Mouse (Mus musculus): ENCODE measurements at regions not wholly inside any gene's neighbourhood (a gene's known extent, or its start where the extent isn't known, plus 50 kb on each side); places are given as distances from the start of the nearest gene placed in this dataset.

DNA sequence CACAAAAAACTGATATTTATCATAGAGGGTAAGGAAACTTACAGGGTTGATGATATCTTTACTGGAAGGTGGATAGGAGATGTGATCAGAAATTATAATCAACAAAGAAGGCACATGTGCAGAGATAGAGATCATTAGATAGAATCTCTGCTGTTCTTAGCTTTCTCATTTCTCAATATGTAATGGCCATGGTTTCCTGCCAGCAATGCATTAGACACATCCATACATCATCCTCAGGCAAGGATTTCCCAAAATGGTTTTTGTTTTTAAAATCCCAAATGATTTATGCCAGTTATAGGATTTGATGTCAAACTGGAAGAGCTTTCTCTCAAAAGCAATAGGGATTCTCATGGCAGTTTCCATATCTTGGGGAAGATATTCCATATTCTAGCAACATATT lies 52.0 kb upstream of the C030005K15Rik start:
- DNase-seq (ENCODE audit: low spot score in 2 of 2), result no peak

GRCm38 (mm10) chr10:97779335-97779734 lies 52.8 kb upstream of the C030005K15Rik start:
- no peak for DNase-seq (ENCODE audit: low spot score in 2 of 2)

GRCm38 (mm10) chr10:97793804-97794203 lies 67.2 kb upstream of the C030005K15Rik start:
- no peak for DNase-seq (ENCODE audit: low spot score in 2 of 2)

DNA sequence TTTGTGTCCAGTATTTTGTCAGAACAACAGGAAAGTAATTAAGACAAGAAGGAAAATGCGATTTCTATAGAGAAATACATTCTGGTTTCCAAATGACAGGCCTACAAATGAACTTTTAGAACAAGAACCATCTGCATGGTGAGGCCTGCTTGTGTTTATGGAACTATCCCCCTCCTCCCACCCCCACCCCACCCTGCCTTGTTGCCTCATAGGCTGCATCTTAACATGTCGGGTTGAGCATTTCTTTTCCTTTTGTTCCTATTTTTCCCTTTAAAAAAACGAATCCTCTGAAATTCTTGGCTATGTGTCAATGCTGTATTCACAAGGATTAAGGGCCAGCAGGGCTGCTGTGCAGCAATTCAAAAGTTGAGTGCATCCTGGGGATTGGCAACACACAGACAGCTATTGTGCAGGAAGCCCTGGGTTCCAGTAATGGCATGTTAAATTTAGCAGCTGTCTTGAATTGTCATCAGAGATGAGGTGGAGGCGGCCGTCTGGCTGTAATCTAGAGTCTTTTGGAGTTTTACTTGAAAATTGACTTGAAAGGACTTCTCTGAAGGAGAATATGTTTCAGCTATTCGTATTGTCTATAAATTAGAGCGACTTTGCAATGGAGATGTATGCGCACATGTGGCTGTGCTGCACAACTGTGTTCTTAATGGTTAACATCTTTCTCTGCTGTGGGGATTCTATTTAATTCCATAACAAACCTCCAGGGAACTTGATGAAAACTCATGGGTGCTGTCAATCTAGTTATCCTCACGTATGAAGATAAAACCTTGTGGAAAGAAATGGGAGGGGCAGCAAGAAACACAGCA lies 75.1 kb upstream of the C030005K15Rik start:
- no peak for DNase-seq (ENCODE audit: low spot score in 2 of 2)

GRCm38 (mm10) chr10:97807947-97808346 lies 81.4 kb upstream of the C030005K15Rik start:
- no peak for DNase-seq (ENCODE audit: low spot score in 2 of 2)

DNA sequence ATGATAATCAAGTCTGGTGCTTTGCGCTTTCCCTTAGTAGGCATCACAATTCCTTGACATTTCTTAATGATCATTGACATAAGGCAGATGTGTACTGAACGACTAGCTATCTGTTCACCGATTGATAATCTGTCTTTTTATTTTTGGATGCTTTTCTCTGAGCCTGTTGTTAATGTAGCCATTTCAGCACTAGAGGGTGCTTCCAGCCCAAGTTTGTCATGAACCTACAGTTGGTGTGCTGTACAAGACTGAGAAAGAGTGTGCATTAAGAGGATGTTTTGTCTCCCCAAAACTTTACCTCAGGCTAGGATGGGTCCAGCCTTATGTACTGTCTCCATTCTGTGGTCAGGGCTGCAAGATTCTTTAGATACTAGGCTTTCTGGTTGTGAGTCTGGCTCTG lies 116.0 kb upstream of the C030005K15Rik start:
- no peak for DNase-seq (ENCODE audit: low spot score in 2 of 2)

GRCm38 (mm10) chr10:97851487-97851886 lies 124.9 kb upstream of the C030005K15Rik start:
- DNase-seq (ENCODE audit: low spot score in 2 of 2), result no peak

- no peak for DNase-seq (ENCODE audit: low spot score in 2 of 2)
Measured at GRCm38 (mm10) chr10:97877088-97877487, 150.5 kb upstream of the C030005K15Rik start.

GRCm38 (mm10) chr10:97886049-97886448 lies 159.5 kb upstream of the C030005K15Rik start:
- no peak for DNase-seq (ENCODE audit: low spot score in 2 of 2)

DNA sequence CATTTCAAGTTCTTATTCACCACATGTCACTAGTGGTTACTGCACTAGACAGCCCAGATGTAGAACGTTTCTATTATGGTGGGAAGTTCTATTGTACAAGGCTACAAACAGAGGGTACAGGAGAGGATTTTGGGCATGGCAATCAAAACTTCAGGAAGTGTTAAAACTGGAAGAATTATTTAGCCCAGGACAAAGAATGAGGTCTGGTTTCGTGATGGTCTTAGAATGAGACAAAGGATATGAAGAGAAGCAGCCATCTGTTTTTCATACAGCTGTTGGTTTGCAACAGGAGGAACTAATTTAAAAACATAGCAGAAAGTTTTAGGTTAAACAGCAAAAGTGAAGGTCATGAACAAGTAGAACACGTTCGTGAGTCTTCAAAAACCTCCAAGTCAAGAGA lies 179.2 kb upstream of the C030005K15Rik start:
- DNase-seq (ENCODE audit: low spot score in 2 of 2), result no peak

- no peak for DNase-seq (ENCODE audit: low spot score in 2 of 2)
Measured at GRCm38 (mm10) chr10:97925568-97925967, 199.0 kb upstream of the C030005K15Rik start.

- no peak for DNase-seq (ENCODE audit: low spot score in 2 of 2)
Measured at GRCm38 (mm10) chr10:97940345-97940744, 213.8 kb upstream of the C030005K15Rik start.

DNA sequence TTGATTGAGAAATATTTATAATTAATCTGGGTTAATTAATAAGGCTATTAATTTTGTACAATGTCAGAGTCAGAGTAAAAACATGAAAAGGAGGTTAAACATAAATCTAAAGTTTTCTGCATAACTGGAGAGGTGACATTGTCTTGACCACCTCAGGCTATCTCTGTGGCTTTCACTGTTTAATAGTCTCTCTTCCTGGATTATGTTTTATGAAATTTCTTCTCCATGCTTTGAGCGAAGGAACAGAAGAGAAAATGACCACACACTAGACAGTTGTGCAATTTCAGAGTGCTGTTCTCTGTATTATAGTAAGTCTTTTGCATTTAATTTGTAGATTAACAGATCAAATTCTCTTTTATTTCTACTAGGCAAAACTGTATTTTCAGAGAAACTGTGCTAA lies 239.3 kb upstream of the C030005K15Rik start:
- DNase-seq (ENCODE audit: low spot score in 2 of 2), result no peak

DNA sequence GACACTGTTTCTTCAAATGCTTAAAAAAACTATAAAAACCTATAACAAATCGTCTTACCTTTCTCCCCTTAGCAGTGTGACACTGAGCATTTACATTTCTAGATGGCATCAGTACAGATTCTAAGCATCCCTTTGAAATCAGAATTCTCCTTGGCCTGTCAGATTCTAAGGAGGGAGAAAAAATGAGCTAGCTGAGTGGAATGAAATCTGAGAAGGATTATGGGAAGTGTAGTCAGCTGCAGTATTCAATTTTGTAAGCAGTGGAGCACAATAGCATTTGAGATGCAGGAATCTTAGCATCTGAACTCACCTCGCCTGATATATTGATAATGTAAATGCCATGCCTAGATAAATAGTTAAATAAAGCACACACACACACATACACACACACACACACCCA lies 240.4 kb upstream of the C030005K15Rik start:
- no peak for DNase-seq (ENCODE audit: low spot score in 2 of 2)

GRCm38 (mm10) chr10:98007037-98007436 lies 280.5 kb upstream of the C030005K15Rik start:
- no peak for DNase-seq (ENCODE audit: low spot score in 2 of 2)

DNA sequence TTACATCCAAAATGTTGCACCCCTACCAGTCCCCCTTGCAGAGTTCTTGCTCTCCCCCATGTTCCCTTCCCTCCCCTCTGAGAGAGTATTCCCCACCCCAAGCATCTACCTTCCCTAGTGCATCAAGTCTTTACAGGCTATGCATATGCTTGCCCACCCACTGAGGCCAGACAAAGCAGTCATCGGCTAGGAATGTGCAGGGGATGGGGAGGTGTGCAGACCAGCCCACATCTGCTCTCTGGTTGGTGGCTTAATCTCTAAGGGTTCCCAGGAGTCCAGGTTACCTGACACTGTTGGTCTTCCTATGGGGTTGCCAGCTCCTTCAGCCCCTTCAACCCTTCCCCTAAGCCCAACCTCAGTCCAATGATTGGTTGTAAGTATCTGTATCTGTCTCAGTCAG lies 281.8 kb upstream of the C030005K15Rik start:
- DNase-seq (ENCODE audit: low spot score in 2 of 2), result no peak

DNA sequence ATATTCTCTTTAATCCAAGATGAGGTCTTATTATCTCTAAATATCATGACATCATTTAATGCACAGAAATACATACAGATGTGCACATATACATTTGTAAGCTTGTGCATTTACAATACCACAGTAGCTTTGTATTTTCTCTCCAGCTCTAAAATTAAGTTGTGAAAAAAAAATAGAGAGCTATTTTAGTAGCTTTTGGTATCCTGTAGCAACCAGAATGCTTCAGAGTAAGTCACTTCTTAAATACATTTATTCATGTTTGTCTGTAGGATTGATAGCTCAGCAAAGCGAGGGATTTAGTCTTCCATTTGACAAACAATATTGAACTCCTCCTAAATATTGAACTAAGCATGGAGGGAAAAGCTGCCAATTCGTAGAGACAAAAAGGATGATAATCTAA lies 286.4 kb upstream of the C030005K15Rik start:
- no peak for DNase-seq (ENCODE audit: low spot score in 2 of 2)

DNA sequence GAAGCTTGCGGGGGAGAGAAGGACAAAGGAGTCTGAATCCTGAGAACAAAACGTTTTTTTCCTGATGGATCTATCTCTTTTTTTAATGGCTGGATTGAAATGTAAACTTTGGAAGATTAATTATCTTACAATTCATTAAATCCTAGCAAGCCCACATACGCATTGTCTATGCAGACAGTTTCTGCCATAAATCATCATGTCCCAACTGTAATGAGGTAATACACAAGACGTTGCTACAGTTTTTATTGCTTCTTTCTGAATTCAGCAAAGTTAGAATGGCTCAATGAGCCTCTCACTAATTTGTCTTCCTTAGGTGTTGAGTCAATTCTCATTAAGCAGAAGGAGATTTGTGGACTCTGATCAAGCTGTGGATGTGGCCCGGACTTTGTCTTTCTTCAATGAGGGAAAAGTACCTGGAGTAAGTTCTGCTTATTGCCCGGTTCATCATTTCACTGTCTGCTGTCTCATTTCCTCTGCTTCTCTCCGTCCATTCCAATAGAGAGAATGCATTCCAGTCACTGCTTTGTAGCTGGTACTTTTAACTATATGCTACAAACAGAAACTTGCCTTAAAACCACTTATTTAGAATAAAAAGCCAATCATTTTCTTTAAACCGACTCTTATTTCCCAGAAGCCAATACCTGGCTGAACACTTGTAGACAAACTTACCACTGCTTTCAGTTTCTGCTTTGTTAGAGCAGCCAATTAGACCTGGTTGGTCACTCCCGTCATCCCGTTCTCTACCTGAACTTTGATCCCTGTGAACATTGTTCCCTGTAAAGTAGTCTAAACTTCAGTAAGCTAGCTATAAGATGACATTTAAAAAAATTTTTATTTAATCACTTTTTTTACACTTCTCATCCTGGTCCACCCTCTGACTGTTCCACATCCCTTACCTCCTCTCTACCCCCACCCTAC lies 288.7 kb upstream of the C030005K15Rik start:
- DNase-seq (ENCODE audit: low spot score in 2 of 2), result no peak

DNA sequence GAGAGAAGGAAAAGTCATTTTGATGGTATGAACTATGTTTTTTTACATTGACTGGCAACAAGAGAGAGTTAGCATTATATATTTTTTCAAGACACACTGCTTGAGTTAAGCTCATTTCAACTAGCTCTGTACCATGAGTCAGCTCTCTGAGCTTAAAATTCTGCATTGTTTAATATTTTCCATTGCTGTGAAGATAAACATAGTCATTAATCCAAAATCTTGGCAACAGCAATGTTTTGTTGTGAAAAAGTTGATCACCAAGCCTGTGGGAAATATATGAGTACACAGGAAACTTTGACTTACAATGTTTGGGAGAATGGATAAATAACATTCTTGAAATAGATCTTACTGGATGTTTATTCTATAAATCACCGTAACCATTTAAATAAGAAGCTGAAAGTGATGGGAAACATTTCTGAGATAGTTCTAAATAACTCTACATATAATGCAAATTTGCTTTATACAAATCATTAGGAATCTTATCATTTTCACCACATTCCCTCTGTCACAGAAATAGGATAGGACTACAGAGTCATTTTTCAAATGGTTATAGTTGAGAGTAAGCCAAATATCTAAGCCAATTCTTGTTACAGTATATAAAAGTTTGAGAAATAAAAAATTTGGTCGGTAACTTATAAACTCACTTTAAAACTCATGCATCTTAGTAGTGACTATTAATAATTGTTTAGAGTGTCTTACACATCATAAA lies 290.2 kb upstream of the C030005K15Rik start:
- DNase-seq (ENCODE audit: low spot score in 2 of 2), result no peak

GRCm38 (mm10) chr10:98029124-98029523 lies 302.6 kb upstream of the C030005K15Rik start:
- DNase-seq (ENCODE audit: low spot score in 2 of 2), result no peak

DNA sequence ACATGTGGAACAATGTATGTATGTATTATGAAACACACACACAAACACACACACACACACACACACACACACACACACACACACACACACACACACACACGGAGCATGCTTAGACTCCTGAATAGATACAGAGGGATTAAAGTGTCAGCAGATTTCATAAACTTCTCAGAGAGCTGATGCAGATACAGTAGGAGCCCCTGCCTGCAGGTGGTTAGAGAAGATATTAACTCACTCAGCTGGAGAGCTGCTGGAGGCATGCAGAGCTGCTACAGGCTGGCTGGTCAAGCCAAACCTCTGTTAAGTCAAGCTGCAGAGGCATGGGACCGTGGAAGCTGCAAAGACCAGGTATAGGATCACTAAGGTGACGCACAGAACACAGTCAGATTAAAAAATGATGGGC lies 303.1 kb upstream of the C030005K15Rik start:
- no peak for DNase-seq (ENCODE audit: low spot score in 2 of 2)

- DNase-seq (ENCODE audit: low spot score in 2 of 2), result no peak
Measured at GRCm38 (mm10) chr10:98032661-98033060, 306.1 kb upstream of the C030005K15Rik start.

All from adrenal gland, postnatal 4 days (tissue).